Mouse (Mus musculus) CH12.LX (cell line): ENCODE measurements around the gene Elovl6. TPM values are rescaled to one million over a fixed set of nuclear protein-coding genes. Genes with fewer than 3 reads are reported as not detected.

Experiments used
- DNase-seq: peaks from one replicate; pipeline ENCODE4 v3.0.0-alpha.2; 2013; ENCODE audit errors: extremely low read depth
- H3K27ac ChIP-seq: 2 replicates; pipeline ENCODE4 v1.5.1; 2012; ENCODE audit warnings: low read depth, mild to moderate bottlenecking, control low read depth, moderate library complexity; ENCODE audit not compliant: insufficient read depth
- H3K27me3 ChIP-seq: replicated peaks from 2 replicates; pipeline ENCODE3; 2012; ENCODE audit warnings: inconsistent platforms
- H3K36me3 ChIP-seq, 2 experiments: replicated peaks in 1 of 2; 2 replicates each; pipeline versions ENCODE3 to v1.6.1; 2012; ENCODE audit warnings: inconsistent platforms in 1 of 2, low read length in 1 of 2, mild to moderate bottlenecking in 1 of 2, mixed read lengths in 1 of 2, moderate library complexity in 1 of 2; ENCODE audit not compliant: control insufficient read depth in 1 of 2, insufficient read depth in 1 of 2
- H3K4me1 ChIP-seq, 2 experiments: 2 replicates each; pipeline ENCODE4 v1.6.1; 2012; ENCODE audit warnings: inconsistent platforms in 1 of 2, moderate library complexity in 1 of 2; ENCODE audit not compliant: insufficient read depth in 2 of 2, control insufficient read depth in 1 of 2
- H3K4me2 ChIP-seq: 2 replicates; pipeline ENCODE4 v1.6.1; 2012; ENCODE audit warnings: low read depth, mild to moderate bottlenecking, control low read depth; ENCODE audit not compliant: poor library complexity, insufficient read depth, severe bottlenecking
- H3K4me3 ChIP-seq, 3 experiments: fragments of 150-350 bp in 1 of 3; sonication (generic) in 1 of 3; replicated peaks in 1 of 3; 2 replicates each; pipeline versions ENCODE3 to v1.5.1; 2011 to 2012; ENCODE audit warnings: low read depth in 2 of 3, low read length in 2 of 3, mild to moderate bottlenecking in 2 of 3, moderate library complexity in 2 of 3, control low read depth in 1 of 3, improper control_type of control experiment in 1 of 3, inconsistent platforms in 1 of 3, mixed read lengths in 1 of 3; ENCODE audit not compliant: poor library complexity in 1 of 3
- H3K79me2 ChIP-seq: replicated peaks from 2 replicates; pipeline ENCODE4 v1.6.1; 2012; ENCODE audit warnings: mild to moderate bottlenecking, moderate library complexity; ENCODE audit not compliant: control insufficient read depth, poor library complexity, insufficient read depth, severe bottlenecking; ENCODE audit errors: extremely low read depth
- H3K9ac ChIP-seq: 2 replicates; pipeline ENCODE4 v1.6.1; 2012; ENCODE audit warnings: low read depth, mild to moderate bottlenecking, control low read depth, moderate library complexity; ENCODE audit not compliant: insufficient read depth
- H3K9me3 ChIP-seq: replicated peaks from 2 replicates; pipeline ENCODE3; 2012; ENCODE audit warnings: low read length, inconsistent platforms, mixed read lengths
- BHLHE40 ChIP-seq: IDR thresholded peaks from 2 replicates; pipeline ENCODE4 v1.6.1; 2011; ENCODE audit warnings: mild to moderate bottlenecking, low read depth, low read length, improper control_type of control experiment
- E2F4 ChIP-seq: IDR thresholded peaks from 2 replicates; pipeline ENCODE4 v1.6.1; 2011; ENCODE audit warnings: low read depth, low read length, improper control_type of control experiment; ENCODE audit not compliant: insufficient replicate concordance
- ELF1 ChIP-seq: IDR thresholded peaks from 2 replicates; pipeline ENCODE4 v1.6.1; 2014; ENCODE audit warnings: low read depth, mild to moderate bottlenecking, inconsistent platforms, low read length, improper control_type of control experiment
- ETS1 ChIP-seq: conservative IDR thresholded peaks from 2 replicates; pipeline ENCODE4 v1.6.1; 2012; ENCODE audit warnings: low read depth, mild to moderate bottlenecking, inconsistent platforms, low read length, improper control_type of control experiment, moderate library complexity
- GABPA ChIP-seq: IDR thresholded peaks from 2 replicates; pipeline ENCODE4 v1.6.1; 2012; ENCODE audit warnings: low read depth, low read length, improper control_type of control experiment, inconsistent platforms; ENCODE audit not compliant: insufficient replicate concordance
- HCFC1 ChIP-seq: IDR thresholded peaks from 2 replicates; pipeline ENCODE4 v1.6.1; 2012; ENCODE audit warnings: low read depth, mild to moderate bottlenecking, inconsistent platforms, low read length, improper control_type of control experiment
- JUN ChIP-seq: IDR thresholded peaks from 2 replicates; pipeline ENCODE4 v1.6.1; 2011; ENCODE audit warnings: low read depth, mild to moderate bottlenecking, low read length, improper control_type of control experiment, moderate library complexity; ENCODE audit not compliant: insufficient read depth
- JUND ChIP-seq: conservative IDR thresholded peaks from 2 replicates; pipeline ENCODE4 v1.6.1; 2011; ENCODE audit warnings: low read depth, low read length, improper control_type of control experiment
- KAT2A ChIP-seq: IDR thresholded peaks from 2 replicates; pipeline ENCODE4 v1.6.1; 2012; ENCODE audit warnings: low read length, improper control_type of control experiment, inconsistent platforms; ENCODE audit not compliant: insufficient replicate concordance
- MAFK ChIP-seq: IDR thresholded peaks from 2 replicates; pipeline ENCODE4 v1.6.1; 2011; ENCODE audit warnings: low read length, improper control_type of control experiment; ENCODE audit not compliant: insufficient replicate concordance
- MAX ChIP-seq: IDR thresholded peaks from 2 replicates; pipeline ENCODE4 v1.6.1; 2011; ENCODE audit warnings: low read length, improper control_type of control experiment
- MAZ ChIP-seq: IDR thresholded peaks from 2 replicates; pipeline ENCODE4 v1.6.1; 2012; ENCODE audit warnings: low read depth, mild to moderate bottlenecking, inconsistent platforms, low read length, improper control_type of control experiment, moderate library complexity
- MEF2A ChIP-seq: IDR thresholded peaks from 2 replicates; pipeline ENCODE4 v1.6.1; 2014; ENCODE audit warnings: low read depth, mild to moderate bottlenecking, inconsistent platforms, low read length, improper control_type of control experiment, borderline replicate concordance
- MYC ChIP-seq: IDR thresholded peaks from 2 replicates; pipeline ENCODE4 v1.6.1; 2011; ENCODE audit warnings: low read depth, mild to moderate bottlenecking, improper control_type of control experiment, low read length
- NRF1 ChIP-seq: IDR thresholded peaks from 2 replicates; pipeline ENCODE4 v1.6.1; 2014; ENCODE audit warnings: low read depth, mild to moderate bottlenecking, inconsistent platforms, low read length, improper control_type of control experiment, moderate library complexity
- PAX5 ChIP-seq: IDR thresholded peaks from 2 replicates; pipeline ENCODE4 v1.6.1; 2012; ENCODE audit warnings: low read length, inconsistent platforms, mixed read lengths
- RCOR1 ChIP-seq: conservative IDR thresholded peaks from 2 replicates; pipeline ENCODE4 v1.6.1; 2012; ENCODE audit warnings: low read depth, mild to moderate bottlenecking, inconsistent platforms, low read length, improper control_type of control experiment
- TBP ChIP-seq: conservative IDR thresholded peaks from 2 replicates; pipeline ENCODE4 v1.6.1; 2011; ENCODE audit warnings: low read depth, low read length, improper control_type of control experiment
- TCF12 ChIP-seq: IDR thresholded peaks from 2 replicates; pipeline ENCODE4 v1.6.1; 2014; ENCODE audit warnings: low read depth, mild to moderate bottlenecking, inconsistent platforms, low read length, improper control_type of control experiment
- UBTF ChIP-seq: IDR thresholded peaks from 2 replicates; pipeline ENCODE4 v1.6.1; 2012; ENCODE audit warnings: low read depth, mild to moderate bottlenecking, inconsistent platforms, low read length, improper control_type of control experiment, moderate library complexity
- USF1 ChIP-seq: IDR thresholded peaks from 2 replicates; pipeline ENCODE4 v1.6.1; 2014; ENCODE audit warnings: low read depth, mild to moderate bottlenecking, inconsistent platforms, low read length, improper control_type of control experiment
- USF2 ChIP-seq: conservative IDR thresholded peaks from 2 replicates; pipeline ENCODE4 v1.6.1; 2011; ENCODE audit warnings: low read depth, low read length, improper control_type of control experiment
- ZKSCAN1 ChIP-seq: IDR thresholded peaks from 2 replicates; pipeline ENCODE4 v1.6.1; 2012; ENCODE audit warnings: low read depth, inconsistent platforms, low read length, improper control_type of control experiment, borderline replicate concordance
- ZMIZ1 ChIP-seq: IDR thresholded peaks from 2 replicates; pipeline ENCODE4 v1.6.1; 2012; ENCODE audit warnings: low read depth, mild to moderate bottlenecking, inconsistent platforms, low read length, improper control_type of control experiment
- dilution Hi-C: fragments of 300-500 bp; cut with MboI; formaldehyde crosslinking; loops from 2 replicates; pipeline ENCODE4 v1.14.3; 2020; ENCODE audit warnings: low sequenced_read_pairs; ENCODE audit not compliant: extremely low pct_unique_long_range_greater_than_20kb, extremely low pct_ligation_motif_present
- in situ Hi-C: fragments of 300-500 bp; cut with MboI; formaldehyde crosslinking; loops from 3 replicates; pipeline ENCODE4 v1.14.3; 2019; ENCODE audit warnings: low sequenced_read_pairs, low pct_ligation_motif_present, low pct_unique_long_range_greater_than_20kb, mixed read lengths
- polyA plus RNA-seq: library from polyadenylated mRNA; unstranded; fragments of >175 nt; gene quantifications from 2 replicates; pipeline ENCODE4 v1.2.1, GENCODE M21; 2012; ENCODE audit warnings: low read depth; ENCODE audit not compliant: insufficient read length
- total RNA-seq, 2 experiments: library from RNA; depleted of rRNA; stranded (reverse); fragments of 300-350 nt in 1 of 2; fragments of >200 nt in 1 of 2; gene quantifications; 2 replicates each; pipeline ENCODE4 v1.2.3; 2012 to 2014

Gene Elovl6
- total and polyA plus RNA-seq, 3 experiments = 1.7 to 6.8 (median 6.0) TPM

GRCm38 (mm10) chr3:129596098-129596497 is 63.9 kb downstream of the Elovl6 start:
- Histone ChIP-seq H3K36me3 (no peaks in the 10 kb centered on the region), H3K79me2 (no peaks in the 10 kb centered on the region), H3K27ac (no peak overlapping the region)
- no peak for DNase-seq
- TF ChIP-seq HCFC1 (no peak), JUN (no peak), ETS1 (no peak), ZMIZ1 (no peak), TCF12 (no peak), PAX5 (no peak), TBP (no peak), MEF2A (no peak), MAZ (no peak), RCOR1 (no peak), JUND (no peak)
- TF ChIP-seq, all 38 proteins: peak for 0
- Histone ChIP-seq H3K4me1 (peaks cover 0 to 4% of the 10 kb centered on the region in 2 experiments; a peak in 3 of 4 replicates), H3K4me2 (no peak overlapping the region), H3K9ac (no peak overlapping the region), H3K27me3 (no peaks in the 10 kb centered on the region), H3K9me3 (no peaks in the 10 kb centered on the region), H3K4me3 (no peak overlapping the region)
- dilution Hi-C loops (no loop called here), in situ Hi-C loops (no loop called here)

GRCm38 (mm10) chr3:129602289-129602688 is 70.1 kb downstream of the Elovl6 start:
- no peak for DNase-seq
- Histone ChIP-seq H3K36me3 (peaks cover 0 to 3% of the 10 kb centered on the region in 2 experiments), H3K4me2 (no peak overlapping the region)
- no peak for TF ChIP-seq NRF1
- TF ChIP-seq MAZ = no peak
- no peak for TF ChIP-seq ETS1
- TF ChIP-seq MAFK = no peak
- TF ChIP-seq, all 38 proteins: peak for 0
- no peaks in the 10 kb centered on the region for H3K79me2 ChIP-seq
- no peaks in the 10 kb centered on the region for H3K4me1 ChIP-seq
- H3K9me3 ChIP-seq = no peaks in the 10 kb centered on the region
- no peak overlapping the region for H3K27ac ChIP-seq
- no peak overlapping the region for H3K9ac ChIP-seq
- in situ Hi-C loops (no loop called here), dilution Hi-C loops (no loop called here)
- H3K4me3 ChIP-seq = no peak overlapping the region
- no peaks in the 10 kb centered on the region for H3K27me3 ChIP-seq

GRCm38 (mm10) chr3:129605487-129605886 is 73.3 kb downstream of the Elovl6 start:
- H3K27me3 ChIP-seq = no peaks in the 10 kb centered on the region
- no peak overlapping the region for H3K9ac ChIP-seq
- H3K36me3 ChIP-seq = peaks cover 0 to 9% of the 10 kb centered on the region in 2 experiments
- no peak overlapping the region for H3K4me2 ChIP-seq
- DNase-seq = no peak
- no peak overlapping the region for H3K4me3 ChIP-seq
- H3K79me2 ChIP-seq = no peaks in the 10 kb centered on the region
- no peaks in the 10 kb centered on the region for H3K4me1 ChIP-seq
- no peaks in the 10 kb centered on the region for H3K9me3 ChIP-seq
- in situ Hi-C loops = no loop called here
- no peak overlapping the region for H3K27ac ChIP-seq
- dilution Hi-C loops = no loop called here
- TF ChIP-seq ZMIZ1 = no peak
- no peak for TF ChIP-seq UBTF
- TF ChIP-seq HCFC1 = no peak
- no peak for TF ChIP-seq KAT2A
- no peak for TF ChIP-seq USF2
- TF ChIP-seq USF1 = no peak
- TF ChIP-seq NRF1 = no peak
- no peak for TF ChIP-seq MYC
- TF ChIP-seq ZKSCAN1 = no peak
- TF ChIP-seq PAX5 = no peak
- TF ChIP-seq ELF1 = no peak
- no peak for TF ChIP-seq MAFK
- no peak for TF ChIP-seq BHLHE40
- TF ChIP-seq RCOR1 = no peak
- no peak for TF ChIP-seq E2F4
- no peak for TF ChIP-seq GABPA
- TF ChIP-seq MAX = no peak
- TF ChIP-seq MAZ = no peak
